Mouse (Mus musculus) CH12.LX (cell line): ENCODE data around the gene Ebf1. TPM values are rescaled to one million over a fixed set of nuclear protein-coding genes. Genes with fewer than 3 reads are reported as not detected.

ENCODE experiments used
- DNase-seq: peaks from one replicate; pipeline ENCODE4 v3.0.0-alpha.2; 2013; ENCODE audit errors: extremely low read depth
- H3K27ac ChIP-seq: 2 replicates; pipeline ENCODE4 v1.5.1; 2012; ENCODE audit warnings: low read depth, mild to moderate bottlenecking, control low read depth, moderate library complexity; ENCODE audit not compliant: insufficient read depth
- H3K27me3 ChIP-seq: replicated peaks from 2 replicates; pipeline ENCODE3; 2012; ENCODE audit warnings: inconsistent platforms
- H3K36me3 ChIP-seq, 2 experiments: replicated peaks in 1 of 2; 2 replicates each; pipeline versions ENCODE3 to v1.6.1; 2012; ENCODE audit warnings: inconsistent platforms in 1 of 2, low read length in 1 of 2, mild to moderate bottlenecking in 1 of 2, mixed read lengths in 1 of 2, moderate library complexity in 1 of 2; ENCODE audit not compliant: control insufficient read depth in 1 of 2, insufficient read depth in 1 of 2
- H3K4me1 ChIP-seq, 2 experiments: 2 replicates each; pipeline ENCODE4 v1.6.1; 2012; ENCODE audit warnings: inconsistent platforms in 1 of 2, moderate library complexity in 1 of 2; ENCODE audit not compliant: insufficient read depth in 2 of 2, control insufficient read depth in 1 of 2
- H3K4me2 ChIP-seq: 2 replicates; pipeline ENCODE4 v1.6.1; 2012; ENCODE audit warnings: low read depth, mild to moderate bottlenecking, control low read depth; ENCODE audit not compliant: poor library complexity, insufficient read depth, severe bottlenecking
- H3K4me3 ChIP-seq, 3 experiments: fragments of 150-350 bp in 1 of 3; sonication (generic) in 1 of 3; replicated peaks in 1 of 3; 2 replicates each; pipeline versions ENCODE3 to v1.5.1; 2011 to 2012; ENCODE audit warnings: low read depth in 2 of 3, low read length in 2 of 3, mild to moderate bottlenecking in 2 of 3, moderate library complexity in 2 of 3, control low read depth in 1 of 3, improper control_type of control experiment in 1 of 3, inconsistent platforms in 1 of 3, mixed read lengths in 1 of 3; ENCODE audit not compliant: poor library complexity in 1 of 3
- H3K79me2 ChIP-seq: replicated peaks from 2 replicates; pipeline ENCODE4 v1.6.1; 2012; ENCODE audit warnings: mild to moderate bottlenecking, moderate library complexity; ENCODE audit not compliant: control insufficient read depth, poor library complexity, insufficient read depth, severe bottlenecking; ENCODE audit errors: extremely low read depth
- H3K9ac ChIP-seq: 2 replicates; pipeline ENCODE4 v1.6.1; 2012; ENCODE audit warnings: low read depth, mild to moderate bottlenecking, control low read depth, moderate library complexity; ENCODE audit not compliant: insufficient read depth
- H3K9me3 ChIP-seq: replicated peaks from 2 replicates; pipeline ENCODE3; 2012; ENCODE audit warnings: low read length, inconsistent platforms, mixed read lengths
- BHLHE40 ChIP-seq: IDR thresholded peaks from 2 replicates; pipeline ENCODE4 v1.6.1; 2011; ENCODE audit warnings: mild to moderate bottlenecking, low read depth, low read length, improper control_type of control experiment
- CHD1 ChIP-seq: IDR thresholded peaks from 2 replicates; pipeline ENCODE4 v1.6.1; 2012; ENCODE audit warnings: low read depth, low read length, improper control_type of control experiment, inconsistent platforms
- CHD2 ChIP-seq: IDR thresholded peaks from 2 replicates; pipeline ENCODE4 v1.6.1; 2011; ENCODE audit warnings: low read length, improper control_type of control experiment
- CTCF ChIP-seq, 2 experiments: IDR thresholded peaks in 1 of 2; conservative IDR thresholded peaks in 1 of 2; 2 replicates each; pipeline ENCODE4 v1.5.1; 2011 to 2012; ENCODE audit warnings: low read depth in 2 of 2, low read length in 2 of 2, improper control_type of control experiment in 1 of 2, inconsistent platforms in 1 of 2, mild to moderate bottlenecking in 1 of 2, moderate library complexity in 1 of 2
- E2F4 ChIP-seq: IDR thresholded peaks from 2 replicates; pipeline ENCODE4 v1.6.1; 2011; ENCODE audit warnings: low read depth, low read length, improper control_type of control experiment; ENCODE audit not compliant: insufficient replicate concordance
- ELF1 ChIP-seq: IDR thresholded peaks from 2 replicates; pipeline ENCODE4 v1.6.1; 2014; ENCODE audit warnings: low read depth, mild to moderate bottlenecking, inconsistent platforms, low read length, improper control_type of control experiment
- EP300 ChIP-seq: IDR thresholded peaks from 2 replicates; pipeline ENCODE4 v1.6.1; 2011; ENCODE audit warnings: low read length, improper control_type of control experiment
- ETS1 ChIP-seq: conservative IDR thresholded peaks from 2 replicates; pipeline ENCODE4 v1.6.1; 2012; ENCODE audit warnings: low read depth, mild to moderate bottlenecking, inconsistent platforms, low read length, improper control_type of control experiment, moderate library complexity
- GABPA ChIP-seq: IDR thresholded peaks from 2 replicates; pipeline ENCODE4 v1.6.1; 2012; ENCODE audit warnings: low read depth, low read length, improper control_type of control experiment, inconsistent platforms; ENCODE audit not compliant: insufficient replicate concordance
- HCFC1 ChIP-seq: IDR thresholded peaks from 2 replicates; pipeline ENCODE4 v1.6.1; 2012; ENCODE audit warnings: low read depth, mild to moderate bottlenecking, inconsistent platforms, low read length, improper control_type of control experiment
- IRF4 ChIP-seq: IDR thresholded peaks from 2 replicates; pipeline ENCODE4 v1.6.1; 2014; ENCODE audit warnings: low read depth, mild to moderate bottlenecking, inconsistent platforms, low read length, improper control_type of control experiment
- JUN ChIP-seq: IDR thresholded peaks from 2 replicates; pipeline ENCODE4 v1.6.1; 2011; ENCODE audit warnings: low read depth, mild to moderate bottlenecking, low read length, improper control_type of control experiment, moderate library complexity; ENCODE audit not compliant: insufficient read depth
- JUND ChIP-seq: conservative IDR thresholded peaks from 2 replicates; pipeline ENCODE4 v1.6.1; 2011; ENCODE audit warnings: low read depth, low read length, improper control_type of control experiment
- KAT2A ChIP-seq: IDR thresholded peaks from 2 replicates; pipeline ENCODE4 v1.6.1; 2012; ENCODE audit warnings: low read length, improper control_type of control experiment, inconsistent platforms; ENCODE audit not compliant: insufficient replicate concordance
- MAFK ChIP-seq: IDR thresholded peaks from 2 replicates; pipeline ENCODE4 v1.6.1; 2011; ENCODE audit warnings: low read length, improper control_type of control experiment; ENCODE audit not compliant: insufficient replicate concordance
- MAX ChIP-seq: IDR thresholded peaks from 2 replicates; pipeline ENCODE4 v1.6.1; 2011; ENCODE audit warnings: low read length, improper control_type of control experiment
- MAZ ChIP-seq: IDR thresholded peaks from 2 replicates; pipeline ENCODE4 v1.6.1; 2012; ENCODE audit warnings: low read depth, mild to moderate bottlenecking, inconsistent platforms, low read length, improper control_type of control experiment, moderate library complexity
- MEF2A ChIP-seq: IDR thresholded peaks from 2 replicates; pipeline ENCODE4 v1.6.1; 2014; ENCODE audit warnings: low read depth, mild to moderate bottlenecking, inconsistent platforms, low read length, improper control_type of control experiment, borderline replicate concordance
- MXI1 ChIP-seq: IDR thresholded peaks from 2 replicates; pipeline ENCODE4 v1.6.1; 2011; ENCODE audit warnings: mild to moderate bottlenecking, low read depth, low read length, improper control_type of control experiment
- MYC ChIP-seq: IDR thresholded peaks from 2 replicates; pipeline ENCODE4 v1.6.1; 2011; ENCODE audit warnings: low read depth, mild to moderate bottlenecking, improper control_type of control experiment, low read length
- NELFE ChIP-seq: IDR thresholded peaks from 2 replicates; pipeline ENCODE4 v1.6.1; 2011; ENCODE audit warnings: low read depth, low read length, improper control_type of control experiment
- NRF1 ChIP-seq: IDR thresholded peaks from 2 replicates; pipeline ENCODE4 v1.6.1; 2014; ENCODE audit warnings: low read depth, mild to moderate bottlenecking, inconsistent platforms, low read length, improper control_type of control experiment, moderate library complexity
- PAX5 ChIP-seq: IDR thresholded peaks from 2 replicates; pipeline ENCODE4 v1.6.1; 2012; ENCODE audit warnings: low read length, inconsistent platforms, mixed read lengths
- POLR2A ChIP-seq: IDR thresholded peaks from 2 replicates; pipeline ENCODE4 v1.6.1; 2011; ENCODE audit warnings: low read depth, mild to moderate bottlenecking, improper control_type of control experiment, low read length
- POLR2AphosphoS2 ChIP-seq: IDR thresholded peaks from 2 replicates; pipeline ENCODE4 v1.6.1; 2011; ENCODE audit warnings: low read depth, low read length, improper control_type of control experiment
- RAD21 ChIP-seq: IDR thresholded peaks from 2 replicates; pipeline ENCODE4 v1.6.1; 2011; ENCODE audit warnings: low read depth, mild to moderate bottlenecking, low read length, improper control_type of control experiment, moderate library complexity
- RCOR1 ChIP-seq: conservative IDR thresholded peaks from 2 replicates; pipeline ENCODE4 v1.6.1; 2012; ENCODE audit warnings: low read depth, mild to moderate bottlenecking, inconsistent platforms, low read length, improper control_type of control experiment
- SIN3A ChIP-seq: IDR thresholded peaks from 2 replicates; pipeline ENCODE4 v1.6.1; 2012; ENCODE audit warnings: low read length, improper control_type of control experiment, inconsistent platforms
- SMC3 ChIP-seq: IDR thresholded peaks from 2 replicates; pipeline ENCODE4 v1.6.1; 2011; ENCODE audit warnings: low read depth, low read length, improper control_type of control experiment
- TBP ChIP-seq: conservative IDR thresholded peaks from 2 replicates; pipeline ENCODE4 v1.6.1; 2011; ENCODE audit warnings: low read depth, low read length, improper control_type of control experiment
- TCF12 ChIP-seq: IDR thresholded peaks from 2 replicates; pipeline ENCODE4 v1.6.1; 2014; ENCODE audit warnings: low read depth, mild to moderate bottlenecking, inconsistent platforms, low read length, improper control_type of control experiment
- UBTF ChIP-seq: IDR thresholded peaks from 2 replicates; pipeline ENCODE4 v1.6.1; 2012; ENCODE audit warnings: low read depth, mild to moderate bottlenecking, inconsistent platforms, low read length, improper control_type of control experiment, moderate library complexity
- USF1 ChIP-seq: IDR thresholded peaks from 2 replicates; pipeline ENCODE4 v1.6.1; 2014; ENCODE audit warnings: low read depth, mild to moderate bottlenecking, inconsistent platforms, low read length, improper control_type of control experiment
- USF2 ChIP-seq: conservative IDR thresholded peaks from 2 replicates; pipeline ENCODE4 v1.6.1; 2011; ENCODE audit warnings: low read depth, low read length, improper control_type of control experiment
- ZC3H11A ChIP-seq: IDR thresholded peaks from 2 replicates; pipeline ENCODE4 v1.6.1; 2012; ENCODE audit warnings: low read depth, mild to moderate bottlenecking, inconsistent platforms, low read length, improper control_type of control experiment
- ZKSCAN1 ChIP-seq: IDR thresholded peaks from 2 replicates; pipeline ENCODE4 v1.6.1; 2012; ENCODE audit warnings: low read depth, inconsistent platforms, low read length, improper control_type of control experiment, borderline replicate concordance
- ZMIZ1 ChIP-seq: IDR thresholded peaks from 2 replicates; pipeline ENCODE4 v1.6.1; 2012; ENCODE audit warnings: low read depth, mild to moderate bottlenecking, inconsistent platforms, low read length, improper control_type of control experiment
- ZNF384 ChIP-seq: IDR thresholded peaks from 2 replicates; pipeline ENCODE4 v1.6.1; 2012; ENCODE audit warnings: low read depth, low read length, improper control_type of control experiment, inconsistent platforms
- dilution Hi-C: fragments of 300-500 bp; cut with MboI; formaldehyde crosslinking; loops from 2 replicates; pipeline ENCODE4 v1.14.3; 2020; ENCODE audit warnings: low sequenced_read_pairs; ENCODE audit not compliant: extremely low pct_unique_long_range_greater_than_20kb, extremely low pct_ligation_motif_present
- in situ Hi-C: fragments of 300-500 bp; cut with MboI; formaldehyde crosslinking; loops from 3 replicates; pipeline ENCODE4 v1.14.3; 2019; ENCODE audit warnings: low sequenced_read_pairs, low pct_ligation_motif_present, low pct_unique_long_range_greater_than_20kb, mixed read lengths
- polyA plus RNA-seq: library from polyadenylated mRNA; unstranded; fragments of >175 nt; gene quantifications from 2 replicates; pipeline ENCODE4 v1.2.1, GENCODE M21; 2012; ENCODE audit warnings: low read depth; ENCODE audit not compliant: insufficient read length
- total RNA-seq, 2 experiments: library from RNA; depleted of rRNA; stranded (reverse); fragments of 300-350 nt in 1 of 2; fragments of >200 nt in 1 of 2; gene quantifications; 2 replicates each; pipeline ENCODE4 v1.2.3; 2012 to 2014

Gene Ebf1
- total and polyA plus RNA-seq, 3 experiments = 37.8 to 60.7 (median 42.8) TPM

GRCm38 (mm10) chr11:44763992-44764835, 147.1 kb downstream of the Ebf1 start:
- peak overlapping the region; percentile 70 for H3K9ac ChIP-seq
- H3K79me2 ChIP-seq = peaks cover 17% of the 10 kb centered on the region
- dilution Hi-C loops (no loop called here), in situ Hi-C loops (no loop called here)
- H3K27ac ChIP-seq = peak overlapping the region; percentile 96
- H3K4me3 ChIP-seq = peak overlapping the region; percentile 23 to 34 (median 28)
- H3K4me2 ChIP-seq = peak overlapping the region; percentile 64
- H3K27me3 ChIP-seq = no peaks in the 10 kb centered on the region
- H3K9me3 ChIP-seq = no peaks in the 10 kb centered on the region
- no peak for TF ChIP-seq POLR2AphosphoS2
- no peak for TF ChIP-seq IRF4
- no peak for TF ChIP-seq CHD1
- no peak for TF ChIP-seq PAX5
- TF ChIP-seq EP300 = no peak; the same call in 1 of the 2 replicates
- no peak for TF ChIP-seq ZC3H11A
- no peak for TF ChIP-seq POLR2A
- no peak for TF ChIP-seq GABPA
- TF ChIP-seq RCOR1 = no peak
- no peak; the same call in 1 of the 2 replicates for TF ChIP-seq RAD21
- TF ChIP-seq MXI1 = 0 out of 2 replicates have a peak, but pooled peaks have one; percentile 17
- TF ChIP-seq NRF1 = no peak
- peak; percentile 10; the same call in 1 of the 2 replicates for TF ChIP-seq HCFC1
- TF ChIP-seq UBTF = 0 out of 2 replicates have a peak, but pooled peaks have one; percentile 47
- TF ChIP-seq JUND = no peak
- no peak; the same call in 1 of the 2 replicates for TF ChIP-seq TCF12
- 0 out of 2 replicates have a peak, but pooled peaks have one; percentile 24 for TF ChIP-seq MAX
- peak; percentile 5 for TF ChIP-seq SMC3
- TF ChIP-seq ETS1 = peak; percentile 40; the same call in 1 of the 2 replicates
- TF ChIP-seq ELF1 = 0 out of 2 replicates have a peak, but pooled peaks have one; percentile 26
- no peak for TF ChIP-seq USF1
- peak; percentile 65; the same call in 1 of the 2 replicates for TF ChIP-seq MEF2A
- TF ChIP-seq ZKSCAN1 = no peak
- no peak for TF ChIP-seq USF2
- no peak; the same call in 1 of the 2 replicates for TF ChIP-seq ZMIZ1
- no peak for TF ChIP-seq MAFK
- peak; percentile 56 for TF ChIP-seq CHD2
- peak; percentile 20; the same call in 1 of the 2 replicates for TF ChIP-seq JUN
- TF ChIP-seq CTCF (conservative IDR thresholded peaks at IDR 0.05 in 1 of 2, IDR thresholded peaks at IDR 0.05 in 1 of 2; ENCODE audit: low read depth in 2 of 2, low read length in 2 of 2) = no peak
- TF ChIP-seq NELFE = no peak
- no peak for TF ChIP-seq TBP
- TF ChIP-seq MAZ = peak; percentile 27; the same call in 1 of the 2 replicates
- TF ChIP-seq SIN3A = no peak
- no peak for TF ChIP-seq E2F4
- no peak for TF ChIP-seq MYC
- peak; percentile 88 for TF ChIP-seq BHLHE40
- no peak for TF ChIP-seq KAT2A
- TF ChIP-seq ZNF384 = no peak
- TF ChIP-seq, all 38 proteins: peak for 12
- Histone ChIP-seq H3K36me3 (peaks cover 0 to 35% of the 10 kb centered on the region in 2 experiments), H3K4me1 (peaks cover 26 to 95% of the 10 kb centered on the region in 2 experiments)
- DNase-seq = peak; percentile 62
